Mouse (Mus musculus): ENCODE data around the gene Ttc28.

Ttc28 gene

DNA sequence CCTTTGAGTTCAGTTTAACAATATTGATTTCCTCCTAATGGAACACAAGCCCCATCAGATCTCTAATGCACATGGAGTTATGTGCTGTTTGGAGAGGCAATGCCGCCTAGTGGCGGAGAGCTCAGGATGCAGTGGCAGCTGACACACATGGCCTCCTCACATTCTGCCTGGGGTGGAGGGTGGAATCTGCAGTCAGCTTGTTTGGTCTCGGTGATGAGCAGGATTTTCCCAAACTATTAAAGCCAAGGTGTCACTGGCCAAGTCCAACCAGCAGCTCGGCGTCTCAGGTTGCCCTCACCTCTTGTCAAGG lies 329.0 kb downstream of the Ttc28 start:
- no peak for DNase-seq (ENCODE audit: low spot score)

DNA sequence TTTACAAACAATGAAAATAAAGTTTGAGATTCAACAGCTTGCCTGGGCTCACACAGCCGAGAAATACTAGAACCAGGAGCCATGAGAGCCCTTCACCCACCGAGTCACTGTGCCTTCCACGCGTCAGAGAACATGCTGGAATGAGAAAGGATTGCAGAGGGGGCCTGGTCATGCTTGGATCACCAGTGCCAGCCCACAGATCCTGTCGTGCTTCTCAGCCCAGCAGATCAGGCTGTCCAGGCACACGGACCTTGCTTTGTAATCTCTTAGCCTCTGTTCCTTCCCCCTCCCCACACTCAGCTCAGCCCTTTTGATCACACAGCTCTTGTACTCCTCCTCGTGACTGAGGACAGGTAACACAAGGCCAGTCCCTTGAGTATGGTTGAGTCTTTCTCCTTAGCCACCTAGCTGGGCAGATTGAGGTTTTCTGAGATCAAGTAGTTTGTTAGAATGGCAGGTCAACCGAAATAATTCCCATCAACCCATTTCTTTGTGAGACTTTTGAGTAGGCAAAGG lies 334.4 kb downstream of the Ttc28 start:
- DNase-seq (ENCODE audit: low spot score), result no peak

DNA sequence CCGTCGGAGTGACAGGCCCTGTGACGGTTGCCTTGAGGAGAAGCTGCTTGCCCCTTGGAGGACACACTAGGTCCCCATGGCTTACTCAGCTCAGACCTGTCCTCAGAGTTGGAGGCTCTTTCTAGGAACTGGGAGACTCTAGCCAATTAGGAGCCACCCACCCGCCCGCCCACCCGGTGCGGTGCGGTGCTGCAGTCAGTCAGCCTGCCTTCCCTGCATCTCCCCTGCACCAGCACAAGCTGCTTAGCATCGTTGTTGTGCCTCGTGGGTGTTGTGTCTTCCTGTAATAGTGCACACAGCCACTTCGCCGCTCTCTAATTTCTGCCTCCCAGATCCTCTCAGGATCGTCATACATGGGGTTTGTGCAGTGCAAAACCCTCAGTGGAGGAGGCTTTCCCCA lies 335.3 kb downstream of the Ttc28 start:
- no peak for DNase-seq (ENCODE audit: low spot score)

DNA sequence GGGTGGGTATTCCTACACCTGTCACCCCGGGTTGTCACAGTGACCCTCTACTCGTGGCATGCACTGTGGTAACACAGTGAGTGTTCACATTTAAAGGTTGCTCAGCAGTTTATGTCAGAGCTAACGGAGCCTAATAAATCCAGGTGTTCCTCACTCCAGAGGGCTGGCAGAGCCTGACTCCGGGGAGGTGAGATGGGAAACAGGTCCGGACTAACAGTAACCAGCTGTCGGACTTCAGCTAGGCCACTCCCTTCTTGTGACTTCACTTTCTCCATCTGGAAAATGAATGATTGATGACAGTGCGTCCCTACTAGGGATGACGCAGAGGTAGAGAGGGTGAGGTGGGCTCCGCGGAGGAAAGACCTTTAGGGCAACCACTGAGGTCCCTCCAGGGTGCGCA lies 336.1 kb downstream of the Ttc28 start:
- no peak for DNase-seq (ENCODE audit: low spot score)

DNA sequence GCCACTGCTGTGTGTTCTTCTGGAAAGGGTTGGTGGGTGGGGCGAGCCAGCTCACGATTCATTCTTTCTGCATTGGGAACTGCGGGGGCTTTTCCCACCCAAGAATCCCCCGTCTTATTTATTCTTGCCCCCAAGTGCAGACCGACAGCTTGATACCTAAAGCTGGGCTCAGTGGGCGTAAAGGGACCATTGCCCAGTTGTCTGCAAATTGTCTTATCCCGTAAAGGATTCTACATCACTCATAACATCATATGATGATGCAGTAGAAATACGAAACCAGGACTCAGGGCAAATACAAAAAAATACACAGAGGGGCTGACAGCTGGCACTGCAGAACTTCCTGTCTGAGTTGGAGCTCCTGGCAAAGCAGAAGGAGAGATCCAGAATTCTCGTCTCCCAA lies 336.6 kb downstream of the Ttc28 start:
- no peak for DNase-seq (ENCODE audit: low spot score)

DNA sequence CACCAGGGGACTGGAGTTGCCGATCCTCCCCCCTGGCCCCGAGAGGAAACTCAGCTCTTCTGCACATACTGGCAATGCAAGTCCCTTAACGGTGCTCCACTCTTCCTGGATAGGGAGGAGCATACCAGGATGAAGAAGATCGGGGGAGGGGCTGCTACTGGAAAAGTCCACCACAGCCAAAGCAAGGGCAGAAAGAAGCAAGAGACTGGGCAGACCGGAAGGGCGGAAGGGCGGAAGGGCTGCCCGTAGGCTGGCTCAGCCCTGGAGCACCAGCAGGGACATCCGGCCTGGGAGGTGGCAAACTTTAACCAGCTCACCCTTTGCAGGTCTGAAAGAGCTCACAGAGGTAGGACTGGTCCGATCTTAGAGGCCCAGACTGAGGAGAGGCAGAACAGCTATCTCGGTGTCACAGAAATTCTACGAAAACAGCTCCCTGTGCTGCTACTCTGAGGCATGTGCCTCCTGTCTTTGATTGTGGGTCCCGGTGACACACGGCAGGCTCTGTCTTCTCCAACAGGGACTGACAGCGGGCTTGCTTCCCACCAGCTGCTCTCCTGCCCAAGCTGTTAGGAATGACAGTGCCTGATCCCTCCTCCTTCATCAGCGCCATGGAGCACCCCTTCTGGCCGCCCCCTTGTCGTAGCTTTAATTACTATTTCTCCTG lies 338.0 kb downstream of the Ttc28 start:
- DNase-seq (ENCODE audit: low spot score), result no peak

DNA sequence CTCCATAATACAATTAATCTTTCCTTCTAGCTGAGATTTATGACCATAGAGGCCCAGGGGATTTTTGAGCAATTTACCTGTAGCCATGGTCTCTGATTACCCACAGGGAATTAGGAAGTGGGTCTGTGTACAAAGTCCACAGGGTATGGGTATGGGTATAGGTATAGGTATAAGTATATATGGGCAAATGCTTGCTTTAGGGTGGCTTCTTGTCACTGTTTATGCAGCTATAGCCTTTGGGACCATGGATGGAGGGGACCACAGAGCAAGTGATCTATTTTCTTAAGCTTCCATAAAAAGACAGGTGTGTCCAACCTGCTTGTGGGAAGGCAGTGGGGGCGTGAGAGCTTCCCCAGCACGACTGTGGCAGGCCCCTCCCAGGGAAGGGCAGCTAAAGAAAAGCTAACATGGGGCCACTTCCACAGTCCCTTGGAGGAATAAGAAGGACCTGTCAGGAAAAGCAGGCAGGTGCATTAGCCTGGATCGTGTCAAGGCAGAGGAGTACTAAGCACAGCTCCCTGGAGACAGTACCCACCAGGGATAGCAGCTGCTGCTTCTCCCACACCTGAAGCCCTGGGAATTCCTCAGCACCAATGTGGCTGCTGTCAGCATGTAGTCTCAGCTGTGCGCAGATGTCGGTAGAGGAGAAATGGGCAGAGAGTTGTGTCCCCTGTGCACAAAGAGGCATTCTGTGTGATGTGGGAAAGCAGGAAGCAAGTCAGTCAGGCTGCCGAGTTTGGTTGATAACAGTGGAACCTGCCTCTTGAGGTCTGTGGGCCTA lies 338.7 kb downstream of the Ttc28 start:
- DNase-seq (ENCODE audit: low spot score), result no peak

DNA sequence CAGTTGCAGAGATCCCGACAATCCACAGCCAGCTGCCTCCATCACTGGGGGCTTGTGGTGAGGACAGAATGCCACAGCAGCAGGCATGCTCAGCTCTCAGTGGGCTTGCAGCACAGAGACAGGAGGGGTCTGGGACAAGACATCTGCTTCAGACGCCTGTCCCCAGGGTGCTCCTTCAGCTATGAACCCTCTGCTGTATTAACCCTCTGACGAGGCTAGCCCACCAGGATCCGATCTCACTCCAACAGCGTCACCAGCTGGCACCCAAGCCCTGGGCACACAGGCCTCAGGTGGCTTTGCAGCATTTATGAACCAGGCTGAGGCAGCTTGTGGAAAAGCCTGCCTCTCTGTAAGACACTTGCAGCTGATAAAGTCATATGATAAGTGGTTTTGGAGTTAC lies 339.4 kb downstream of the Ttc28 start:
- DNase-seq (ENCODE audit: low spot score), result no peak

DNA sequence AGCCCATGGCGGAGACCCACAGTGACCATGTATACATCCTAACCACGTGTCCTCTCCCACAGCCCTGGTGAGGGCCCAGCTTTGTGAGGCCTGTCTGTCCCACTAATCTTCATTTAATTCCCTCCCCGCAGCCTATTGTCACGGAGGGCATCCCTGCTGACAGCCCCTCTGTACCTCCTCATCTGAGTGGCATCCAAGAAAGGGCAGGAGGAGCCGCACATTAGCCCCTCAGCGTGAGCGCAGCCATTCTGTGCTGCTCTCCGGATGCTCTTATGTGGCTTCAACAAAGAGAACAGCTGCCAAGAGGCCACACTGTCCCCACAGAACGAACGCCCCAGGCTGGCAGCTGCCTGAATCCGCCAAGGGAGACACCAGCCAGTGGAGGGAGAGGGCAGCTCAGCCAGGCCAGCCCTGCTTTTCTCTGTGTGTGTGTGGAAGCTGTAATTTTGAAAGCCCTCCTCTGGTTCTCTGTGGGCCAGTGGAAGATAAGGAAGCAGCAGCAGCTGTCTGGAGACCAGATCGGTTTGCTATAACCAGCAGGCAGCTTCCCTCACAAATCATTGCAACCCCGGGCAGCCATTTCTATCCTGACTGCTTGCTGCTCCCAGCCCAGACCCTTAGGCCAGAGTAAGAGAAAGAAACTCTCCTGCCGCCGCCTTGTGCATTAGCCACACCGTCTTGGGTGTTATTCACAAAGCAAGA lies 341.2 kb downstream of the Ttc28 start:
- no peak for DNase-seq (ENCODE audit: low spot score)

DNA sequence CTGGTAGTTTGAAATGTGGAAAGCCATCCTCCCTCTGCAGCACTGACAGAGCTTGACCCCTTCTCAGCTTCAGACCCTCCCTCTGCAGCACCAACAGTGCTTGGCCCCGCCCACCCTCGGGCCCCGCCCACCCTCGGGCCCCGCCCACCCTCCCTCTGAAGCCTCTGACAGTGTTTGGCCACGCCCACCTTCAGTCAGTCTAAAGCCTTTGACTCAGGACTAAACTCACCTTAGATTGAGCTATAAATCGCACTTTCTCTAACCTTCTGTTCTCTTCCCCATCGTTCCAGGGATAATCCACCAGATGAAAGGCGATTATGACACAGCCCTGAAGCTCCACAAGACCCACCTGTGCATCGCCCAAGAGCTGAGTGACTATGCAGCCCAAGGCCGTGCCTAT lies 343.2 kb downstream of the Ttc28 start:
- no peak for DNase-seq (ENCODE audit: low spot score)

DNA sequence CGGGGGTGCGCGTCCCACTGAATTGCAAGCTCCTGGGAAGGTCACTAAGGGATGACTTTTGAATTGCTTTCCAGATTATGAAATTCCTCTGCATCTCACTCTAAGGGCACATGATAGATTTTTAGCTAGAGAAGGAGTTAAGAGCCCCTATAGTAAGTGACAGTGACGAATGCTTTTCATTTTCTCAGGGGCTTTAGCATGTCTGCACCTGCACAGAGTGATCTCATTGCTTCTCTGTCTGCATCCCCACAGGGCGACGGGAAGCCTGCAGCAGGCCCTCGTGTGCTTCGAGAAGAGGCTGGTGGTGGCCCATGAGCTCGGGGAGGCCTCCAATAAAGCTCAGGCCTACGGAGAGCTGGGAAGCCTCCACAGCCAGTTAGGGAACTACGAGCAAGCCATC lies 345.7 kb downstream of the Ttc28 start:
- DNase-seq (ENCODE audit: low spot score), result no peak

DNA sequence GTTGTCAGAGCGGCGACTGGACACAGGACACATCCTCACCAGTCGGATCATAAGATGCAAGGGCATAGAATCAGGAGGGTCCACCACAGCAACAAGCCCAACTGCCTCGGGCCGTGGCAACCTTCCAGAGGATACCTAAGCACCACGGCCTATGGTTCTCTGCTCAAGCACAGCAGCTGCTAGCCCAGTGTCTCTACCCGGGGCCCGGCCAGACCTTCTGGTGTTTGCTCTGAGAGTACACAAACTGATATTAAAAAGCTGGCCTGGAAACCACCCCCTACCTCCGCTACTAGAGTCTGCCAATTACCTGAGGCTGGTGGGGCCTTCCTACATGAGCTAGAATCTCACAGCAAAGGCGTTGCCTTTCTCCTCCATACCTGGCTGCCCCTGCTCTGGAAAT lies 346.9 kb downstream of the Ttc28 start:
- no peak for DNase-seq (ENCODE audit: low spot score)

DNA sequence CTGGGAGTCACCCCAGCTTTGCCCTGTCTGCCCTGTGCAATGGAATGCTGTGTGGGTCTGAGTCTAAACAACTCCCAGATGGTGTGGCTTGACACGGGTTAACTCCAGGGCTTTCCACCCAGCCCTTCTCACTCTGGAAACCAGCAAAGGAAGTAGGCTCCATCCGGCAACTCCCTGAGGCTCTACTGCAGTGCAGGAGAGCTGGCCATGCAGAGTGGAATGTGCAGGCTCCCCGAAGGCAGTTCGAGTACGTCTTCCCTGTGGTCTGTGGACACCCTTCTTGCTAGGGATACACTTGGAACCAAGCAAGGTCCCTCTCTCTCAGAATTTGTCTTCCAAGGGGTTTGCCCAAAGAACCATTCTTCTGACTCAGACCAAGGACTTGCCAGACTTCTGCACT lies 348.2 kb downstream of the Ttc28 start:
- no peak for DNase-seq (ENCODE audit: low spot score)

DNA sequence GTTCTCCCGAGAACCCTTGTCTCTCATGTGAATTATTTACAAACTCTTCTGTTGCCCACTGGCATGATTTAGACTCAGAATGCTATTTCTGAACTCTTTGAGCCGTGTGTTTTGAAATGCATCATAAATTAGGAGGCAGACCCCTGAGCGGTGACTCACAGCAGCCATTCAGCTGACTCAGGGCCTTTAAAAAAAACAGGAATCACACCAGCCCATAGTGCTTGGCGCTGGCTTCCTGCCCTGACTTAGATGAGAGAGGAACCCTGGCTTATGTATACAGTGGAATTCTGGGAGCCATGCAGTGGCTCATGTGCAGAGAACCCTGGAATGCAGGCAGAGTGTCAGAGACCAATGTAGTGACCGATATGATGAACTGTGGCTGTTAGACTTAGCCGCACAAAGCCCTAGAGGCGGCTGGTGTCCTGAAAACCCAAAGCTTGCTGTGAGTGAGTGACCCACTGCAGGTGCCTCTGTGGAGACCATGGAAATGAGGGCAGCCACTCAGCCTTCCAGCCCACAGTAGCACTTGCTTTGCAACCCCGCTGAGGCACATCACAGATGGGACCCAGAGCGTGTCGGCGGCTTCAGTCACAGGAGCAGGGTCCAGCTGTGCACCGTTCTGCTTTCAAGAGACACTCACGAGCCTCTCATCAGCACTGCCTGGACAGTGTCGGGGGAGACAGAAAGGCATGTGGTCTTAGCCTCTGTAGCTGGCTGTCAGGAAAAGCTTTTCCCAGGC lies 348.9 kb downstream of the Ttc28 start:
- no peak for DNase-seq (ENCODE audit: low spot score)

DNA sequence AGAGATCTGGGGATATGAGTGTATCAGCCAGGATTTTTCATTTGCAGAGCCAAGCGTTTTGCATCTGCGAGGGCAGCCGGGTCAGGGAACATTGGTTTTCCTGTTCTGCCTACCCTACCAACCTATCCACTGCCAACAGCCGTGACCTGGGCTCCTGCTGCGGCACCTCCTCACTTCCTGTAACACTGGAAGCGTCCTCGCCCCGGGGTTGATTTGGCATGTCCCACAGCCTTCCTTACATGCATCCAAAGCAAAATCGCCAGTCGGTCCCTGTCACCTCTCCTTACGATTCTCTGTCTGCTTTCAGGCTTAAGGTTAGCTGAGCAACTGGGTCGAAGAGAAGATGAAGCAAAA lies 349.4 kb downstream of the Ttc28 start:
- DNase-seq (ENCODE audit: low spot score), result no peak

DNA sequence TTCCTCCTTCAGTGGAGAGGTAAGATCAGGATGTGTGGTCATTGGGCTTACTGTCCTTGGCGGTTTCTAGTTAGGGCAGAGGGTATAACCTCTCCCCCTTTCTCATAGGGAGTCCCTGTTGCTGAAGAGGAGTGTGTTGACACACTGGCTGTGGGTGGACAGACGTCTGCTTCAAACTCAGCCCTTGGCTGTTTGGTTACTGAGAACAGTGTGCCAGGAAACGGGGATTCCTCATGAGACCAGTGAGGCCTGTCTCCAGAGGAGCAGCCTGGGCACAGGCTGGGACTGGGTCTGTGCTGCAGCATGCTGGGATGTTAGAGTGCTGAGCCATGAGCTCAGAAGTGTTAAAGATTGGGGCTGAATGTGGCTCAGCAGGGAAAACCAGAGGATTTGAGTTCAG lies 350.1 kb downstream of the Ttc28 start:
- DNase-seq (ENCODE audit: low spot score), result no peak

DNA sequence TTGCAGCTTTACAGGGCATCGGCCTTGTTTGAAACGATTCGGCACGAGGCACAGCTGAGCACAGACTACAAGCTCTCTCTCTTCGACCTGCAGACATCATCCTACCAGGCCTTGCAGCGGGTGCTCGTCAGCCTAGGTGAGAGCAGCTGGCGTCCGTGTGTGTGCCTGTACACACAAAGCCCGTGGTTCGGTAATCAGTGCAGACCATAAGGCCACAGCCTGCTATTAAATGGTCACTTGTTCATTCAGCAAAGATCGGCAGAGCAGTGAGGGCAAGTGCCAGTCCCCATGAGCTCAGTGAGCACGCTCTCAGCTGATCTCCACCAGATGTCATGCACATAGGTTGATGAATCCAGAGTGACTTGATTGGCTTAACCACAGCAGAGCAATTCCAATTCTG lies 351.4 kb downstream of the Ttc28 start:
- no peak for DNase-seq (ENCODE audit: low spot score)

DNA sequence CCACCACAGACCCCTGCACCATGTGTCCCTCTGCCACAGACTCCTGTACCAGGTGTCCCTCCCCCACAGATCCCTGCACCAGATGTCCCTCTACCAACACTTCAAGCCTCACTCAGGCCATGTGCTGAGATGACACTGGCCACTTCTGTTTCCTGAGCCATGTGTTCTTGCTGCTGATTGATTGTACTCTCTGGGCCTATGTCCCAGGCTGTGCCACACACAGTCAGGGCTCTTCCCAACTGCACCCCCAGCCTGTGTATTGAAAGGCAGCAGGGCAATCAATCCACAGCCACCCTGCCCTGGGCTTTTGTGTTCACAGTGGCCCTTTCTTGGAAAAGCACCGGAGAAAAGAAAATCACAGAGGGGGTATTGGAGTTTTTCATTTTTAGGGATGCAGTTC lies 352.2 kb downstream of the Ttc28 start:
- no peak for DNase-seq (ENCODE audit: low spot score)

DNA sequence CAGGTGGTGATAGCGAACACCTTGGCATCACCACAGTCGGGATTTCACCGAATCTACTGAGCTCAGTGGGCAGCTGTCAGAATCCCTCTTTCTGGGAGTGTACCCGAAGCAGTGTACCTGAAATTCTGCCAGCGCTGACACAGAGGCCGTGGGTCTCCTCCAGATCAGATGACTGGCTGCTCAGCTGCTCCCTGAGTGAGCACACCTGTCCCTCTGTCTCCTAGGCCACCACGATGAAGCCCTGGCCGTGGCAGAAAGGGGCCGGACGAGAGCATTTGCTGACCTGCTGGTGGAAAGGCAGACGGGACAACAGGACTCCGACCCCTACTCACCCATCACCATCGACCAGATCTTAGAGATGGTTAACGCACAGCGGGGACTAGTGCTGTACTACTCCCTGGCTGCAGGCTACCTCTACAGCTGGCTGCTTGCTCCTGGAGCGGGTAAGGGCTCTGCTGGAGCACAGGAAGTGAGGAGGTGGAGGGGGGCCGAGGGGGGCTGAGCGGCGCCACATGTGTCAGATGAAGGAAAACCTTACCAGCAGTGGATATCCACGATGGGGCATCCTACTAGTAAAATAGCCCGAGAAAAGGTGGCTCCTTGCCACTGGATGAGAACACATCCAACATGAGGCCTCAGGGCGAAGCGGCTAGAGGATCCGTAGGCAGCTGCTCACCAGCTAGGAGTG lies 353.6 kb downstream of the Ttc28 start:
- no peak for DNase-seq (ENCODE audit: low spot score)

DNA sequence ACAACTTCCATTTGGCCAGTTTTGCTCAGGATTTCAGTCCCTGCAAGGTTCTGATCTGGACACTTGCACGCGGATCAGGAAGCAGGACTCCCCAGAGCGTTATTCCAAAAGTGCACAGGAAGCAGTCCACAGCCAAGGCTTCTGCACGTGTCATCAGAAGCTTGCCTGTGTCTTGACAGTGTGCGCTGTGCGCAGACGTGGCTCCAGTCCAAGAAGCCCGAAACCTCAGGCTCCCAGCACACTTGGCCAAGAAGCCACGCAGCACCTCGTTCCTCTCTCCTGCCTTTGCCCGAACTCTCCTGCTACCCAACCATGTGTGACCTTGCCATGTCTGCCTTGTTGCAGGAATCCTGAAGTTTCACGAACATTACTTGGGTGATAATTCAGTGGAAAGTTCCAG lies 355.5 kb downstream of the Ttc28 start:
- no peak for DNase-seq (ENCODE audit: low spot score)

DNA sequence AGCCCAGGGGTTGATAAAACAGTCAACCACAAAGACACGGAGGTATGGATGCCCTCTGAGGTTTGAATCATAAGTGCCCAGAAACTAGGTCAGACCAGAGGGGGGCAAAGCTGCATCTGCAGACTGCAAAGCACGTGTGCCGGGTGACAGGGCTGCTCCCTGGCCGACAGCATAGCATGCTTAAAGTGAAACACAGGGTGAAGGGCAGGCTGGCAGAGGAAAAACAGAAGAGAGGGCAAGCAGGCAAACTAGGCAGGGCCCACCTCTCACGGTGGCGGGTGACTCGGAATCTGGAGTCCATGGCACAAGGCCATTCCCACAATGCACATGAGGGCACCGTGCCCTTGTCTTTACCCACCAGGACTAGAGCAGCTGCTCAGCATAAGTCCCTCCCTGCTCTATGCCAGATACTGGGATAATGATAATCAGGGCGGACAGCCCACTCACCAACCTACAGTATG lies 357.6 kb downstream of the Ttc28 start:
- no peak for DNase-seq (ENCODE audit: low spot score)

DNA sequence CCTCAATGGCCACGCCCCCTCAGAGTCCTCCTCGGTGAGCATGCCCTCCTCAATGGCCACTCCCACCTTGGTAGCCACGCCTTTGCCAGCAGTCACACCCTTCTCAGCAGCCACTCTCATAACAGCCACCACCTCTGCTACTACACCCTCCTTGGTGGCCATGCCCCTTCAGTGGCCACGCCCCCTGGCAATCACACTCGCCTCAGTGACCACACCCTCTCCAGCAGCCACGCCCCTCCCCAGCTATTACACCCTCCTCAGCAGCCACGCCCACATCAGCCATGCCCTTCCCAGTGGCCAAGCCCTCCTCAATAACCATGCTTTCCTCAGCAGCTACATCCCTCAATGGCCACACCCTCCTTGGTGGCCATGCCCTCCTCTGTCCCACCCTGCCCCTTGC lies 359.6 kb downstream of the Ttc28 start:
- DNase-seq (ENCODE audit: low spot score), result peak; percentile 7

All from spleen, adult 12 weeks (tissue).